Mouse (Mus musculus) hematopoietic stem cell, adult 5-6 weeks (primary cell): ENCODE results near the gene Rbm45. TPM values are rescaled to one million over a fixed set of nuclear protein-coding genes. Genes with fewer than 3 reads are reported as not detected.

Experiments
- ATAC-seq, 2 experiments: fragments of 125-278 bp in 1 of 2; replicated peaks in 1 of 2; 2 replicates each; pipeline ENCODE4 v1.8.0; 2016 to 2017; ENCODE audit warnings: inconsistent platforms in 2 of 2, mild to moderate bottlenecking in 2 of 2, moderate number of reproducible peaks in 2 of 2, low read depth in 1 of 2, moderate TSS enrichment in 1 of 2; ENCODE audit not compliant: low FRiP score in 2 of 2, poor library complexity in 2 of 2, severe bottlenecking in 2 of 2, insufficient read depth in 1 of 2, low TSS enrichment in 1 of 2
- total RNA-seq: library from RNA; stranded (forward); fragments of 172-1452, 232-1000 nt; gene quantifications from 2 replicates; pipeline ENCODE4 v1.2.3, GENCODE M21; 2017

Rbm45 gene
- total RNA-seq, 1 experiment from 2014 or later = 57.5 TPM

GRCm38 (mm10) chr2:76430539-76430938 lies 60.8 kb downstream of the Rbm45 start:
- ATAC-seq = no peak

Other genes with a start within 250 kb of the Rbm45 start
- gene Pde11a, start 31.2 kb upstream of the Rbm45 start, total RNA-seq = not detected in 2 replicates
- gene Cyct, start 9.5 kb upstream of the Rbm45 start, total RNA-seq = not detected in 2 replicates
- not detected in 2 replicates for gene Osbpl6, start 36.5 kb downstream of the Rbm45 start, total RNA-seq